Mouse (Mus musculus) cerebellum, postnatal 14 days (tissue): ENCODE results near the gene Irf2bp1.

ENCODE experiments used
- DNase-seq, 2 experiments: peaks; one replicate each; pipeline ENCODE4 v3.0.0; 2021; ENCODE audit warnings: mixed read lengths in 2 of 2

The Irf2bp1 gene

GRCm38 (mm10) chr7:19003902-19004630 is at the start of gene Irf2bp1:
TSS of gene Irf2bp1 (plus strand) at chr7:19004044.
- peak; percentile 94 to 97 for DNase-seq

- DNase-seq: peak; percentile 78 to 84
Observed at GRCm38 (mm10) chr7:18957569-18958383, 46.1 kb upstream of the Irf2bp1 start.

GRCm38 (mm10) chr7:18958384-18958766 is 45.5 kb upstream of the Irf2bp1 start:
- DNase-seq: peak; percentile 55

- DNase-seq: peak in 1 of 2 experiments; percentile 32
Observed at GRCm38 (mm10) chr7:18959446-18959845, 44.4 kb upstream of the Irf2bp1 start.

- no peak for DNase-seq
Observed at GRCm38 (mm10) chr7:18962171-18962792, 41.6 kb upstream of the Irf2bp1 start.

GRCm38 (mm10) chr7:18962795-18963194 is 41.0 kb upstream of the Irf2bp1 start:
- DNase-seq: no peak

GRCm38 (mm10) chr7:18963294-18963843 is 40.5 kb upstream of the Irf2bp1 start:
- peak in 1 of 2 experiments; percentile 30 for DNase-seq

- DNase-seq: no peak
Observed at GRCm38 (mm10) chr7:18965312-18965711, 38.5 kb upstream of the Irf2bp1 start.

- no peak for DNase-seq
Observed at GRCm38 (mm10) chr7:18967603-18968002, 36.2 kb upstream of the Irf2bp1 start.

GRCm38 (mm10) chr7:18970956-18971355 is 32.9 kb upstream of the Irf2bp1 start:
- peak in 1 of 2 experiments; percentile 48 for DNase-seq

- DNase-seq: no peak
Observed at GRCm38 (mm10) chr7:18978381-18978780, 25.5 kb upstream of the Irf2bp1 start.

- no peak for DNase-seq
Observed at GRCm38 (mm10) chr7:18986503-18986902, 17.3 kb upstream of the Irf2bp1 start.

- no peak for DNase-seq
Observed at GRCm38 (mm10) chr7:18987100-18987499, 16.7 kb upstream of the Irf2bp1 start, which contains the start of gene Nanos2. TSS of gene Nanos2 (plus strand) at chr7:18987400.

- no peak for DNase-seq
Observed at GRCm38 (mm10) chr7:18987747-18988146, 16.1 kb upstream of the Irf2bp1 start.

GRCm38 (mm10) chr7:18988780-18989179 is 15.1 kb upstream of the Irf2bp1 start:
- no peak for DNase-seq

- DNase-seq: peak; percentile 73 to 74
Observed at GRCm38 (mm10) chr7:18989995-18990394, 13.8 kb upstream of the Irf2bp1 start.

- DNase-seq: peak; percentile 100
Observed at GRCm38 (mm10) chr7:18990601-18991295, 13.1 kb upstream of the Irf2bp1 start, which contains the start of gene Mypop. TSS of gene Mypop (plus strand) at chr7:18991245.

GRCm38 (mm10) chr7:18991660-18992293 is 12.1 kb upstream of the Irf2bp1 start:
- DNase-seq: peak; percentile 64 to 68

GRCm38 (mm10) chr7:18992294-18992675 is 11.6 kb upstream of the Irf2bp1 start:
- peak; percentile 64 to 68 for DNase-seq

- no peak for DNase-seq
Observed at GRCm38 (mm10) chr7:18993036-18993435, 10.8 kb upstream of the Irf2bp1 start.

- DNase-seq: no peak
Observed at GRCm38 (mm10) chr7:18998835-18999234, 5.0 kb upstream of the Irf2bp1 start.

- no peak for DNase-seq
Observed at GRCm38 (mm10) chr7:19000421-19000820, 3.4 kb upstream of the Irf2bp1 start.
